9 mouse cellular contexts compared by ENCODE assay signal in genomic region chr11:44685911-44686361, GRCm38 (mm10).
DNase-seq lines count a peak whose midpoint lies in the region; ATAC-seq and TF ChIP-seq lines count a peak whose summit lies in the region.
"Had no signal": no experiment of that assay in that cellular context is flagged by ENCODE, and none has a peak within 500 bp of the region (broad histone marks: within the 10 kb centered on the region; RNA-seq: fewer than 3 reads in every experiment).

No protein-coding gene starts in this region.

- peak; percentile 22 for DNase-seq in adrenal gland, postnatal 14 days
- DNase-seq in adrenal gland, adult 2 months = no peak
- DNase-seq in ES-CJ7 (ENCODE audit: low read depth, low spot score) = peak; percentile 57
- no peak for DNase-seq in hindbrain, postnatal 0 days (ENCODE audit: low spot score)
- DNase-seq in lung, adult 2 months = peak; percentile 14
- DNase-seq in cerebellum, postnatal 36 days = no peak
- DNase-seq in cerebellum, adult 9-10 months = no peak
- DNase-seq in frontal cortex, adult 2 months (ENCODE audit: extremely low spot score in 1 of 2, low spot score in 1 of 2) = no peak

- TF ChIP-seq POLR2A in lung, adult 2 months (IDR thresholded peaks at IDR 0.05; ENCODE audit: borderline replicate concordance, extremely low read depth, low read depth, low read length) = peak; percentile 45; the same call in 1 of the 2 replicates

- no peak for TF ChIP-seq CTCF in hindbrain, postnatal 0 days (IDR thresholded peaks at IDR 0.05; ENCODE audit: low read depth)
- TF ChIP-seq CTCF in lung, adult 2 months (IDR thresholded peaks at IDR 0.05; ENCODE audit: insufficient read depth, low read length) = no peak

- 0 out of 2 replicates have a peak, but pooled peaks cover 3% of the 10 kb centered on the region for H3K4me1 ChIP-seq in hindbrain, postnatal 0 days (ENCODE audit: insufficient read depth, low read length)
- no peaks in the 10 kb centered on the region; the same call in none of the 2 replicates for H3K4me1 ChIP-seq in lung, adult 2 months (ENCODE audit: control insufficient read depth, insufficient read depth, low read length)

- no peak overlapping the region for H3K4me3 ChIP-seq in hindbrain, postnatal 0 days (ENCODE audit: low read length)
- peak overlapping the region; percentile 31 for H3K4me3 ChIP-seq in lung, adult 2 months (replicated peaks; ENCODE audit: extremely low read depth, low read depth, low read length)
- H3K4me3 ChIP-seq: erythroblast, embryonic 14.5 days had no signal

- H3K9ac ChIP-seq in hindbrain, postnatal 0 days (replicated peaks; ENCODE audit: low read length) = no peak overlapping the region

- H3K4me2 ChIP-seq in hindbrain, postnatal 0 days (ENCODE audit: low read depth, low read length) = peak overlapping the region; percentile 35

- ATAC-seq in hindbrain, postnatal 0 days = no peak

- no peaks in the 10 kb centered on the region for H3K27me3 ChIP-seq in hindbrain, postnatal 0 days (ENCODE audit: insufficient read depth, low read length)

- no peaks in the 10 kb centered on the region for H3K9me3 ChIP-seq in hindbrain, postnatal 0 days (ENCODE audit: low read length)

- 39% methylated on average over 21 of the region's 21 CpGs for whole genome bisulfite sequencing in hindbrain, postnatal 0 days
- WGBS in lung, adult 2 months = 22% methylated on average over 21 of the region's 21 CpGs

- 0 out of 2 replicates have a peak overlapping the region, but pooled peaks have one; percentile 32 for H3K27ac ChIP-seq in hindbrain, postnatal 0 days

- H3K36me3 ChIP-seq in hindbrain, postnatal 0 days (ENCODE audit: insufficient read depth, low read length) = no peaks in the 10 kb centered on the region

Comparison
In these comparisons a context has a peak if more than half of its experiments do, and no peak if none do; other contexts are left out.
1. DNase-seq: peak in adrenal gland, postnatal 14 days (single experiment), ES-CJ7 (single experiment) and lung, adult 2 months (single experiment); none in adrenal gland, adult 2 months (single experiment), hindbrain, postnatal 0 days (single experiment), cerebellum, postnatal 36 days (0 of 2), cerebellum, adult 9-10 months (single experiment) and frontal cortex, adult 2 months (0 of 2).